Mouse (Mus musculus): ENCODE results near the gene Vmn1r112.
"Not testable (repeated sequence)": the region's sequence is repeated elsewhere in the genome, so short reads cannot be mapped to it uniquely, and the experiment has no call there.

Gene Vmn1r112

DNA sequence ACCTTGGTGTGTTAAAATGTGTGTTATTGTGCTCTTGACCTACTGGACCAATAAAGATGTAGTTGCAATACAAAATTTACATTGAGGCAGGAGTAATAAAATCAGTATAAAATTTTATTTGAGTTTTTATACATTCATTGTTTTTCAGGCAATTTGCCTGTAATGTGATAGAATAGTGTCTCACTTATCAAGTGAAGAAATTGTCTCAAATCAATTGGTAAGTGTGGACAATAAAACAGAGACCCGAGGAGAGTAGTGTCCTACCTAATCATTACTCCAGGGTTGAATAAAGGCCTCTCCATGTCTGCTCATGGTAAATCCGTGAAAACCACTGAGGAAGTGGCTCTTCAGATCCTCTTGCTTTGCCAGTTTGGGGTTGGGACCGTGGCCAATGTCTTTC lies at the start of gene Vmn1r112:
Gene Vmn1r112, plus strand, starts transcription at position 301 of the 400 bp plus-strand sequence.
- not testable (repeated sequence) for DNase-seq (ENCODE audit: low read depth)

DNA sequence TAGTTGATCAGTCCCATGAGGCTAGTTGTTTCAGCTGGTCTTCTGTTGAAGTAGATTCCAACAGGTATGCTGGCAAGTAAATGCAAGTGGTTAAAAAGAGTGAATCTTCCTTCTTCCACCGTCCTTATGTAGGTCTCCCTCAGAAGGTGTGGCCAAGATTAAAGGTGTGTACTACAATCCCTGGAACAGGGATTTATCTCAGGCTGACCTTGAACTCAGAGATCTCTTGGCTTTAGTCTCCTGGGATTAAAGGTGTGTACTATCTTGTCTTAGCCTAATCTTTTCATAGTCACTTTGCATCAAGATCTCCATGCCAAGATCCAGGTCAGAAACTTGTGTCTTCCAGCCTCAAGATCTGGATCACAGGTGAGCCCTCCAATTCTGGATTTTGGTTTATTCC lies 40.5 kb upstream of the Vmn1r112 start, which contains the start of gene Gm10668:
Gene Gm10668, minus strand, starts transcription at position 101 of the 400 bp plus-strand sequence.
- DNase-seq (ENCODE audit: low read depth) = not testable (repeated sequence)

DNA sequence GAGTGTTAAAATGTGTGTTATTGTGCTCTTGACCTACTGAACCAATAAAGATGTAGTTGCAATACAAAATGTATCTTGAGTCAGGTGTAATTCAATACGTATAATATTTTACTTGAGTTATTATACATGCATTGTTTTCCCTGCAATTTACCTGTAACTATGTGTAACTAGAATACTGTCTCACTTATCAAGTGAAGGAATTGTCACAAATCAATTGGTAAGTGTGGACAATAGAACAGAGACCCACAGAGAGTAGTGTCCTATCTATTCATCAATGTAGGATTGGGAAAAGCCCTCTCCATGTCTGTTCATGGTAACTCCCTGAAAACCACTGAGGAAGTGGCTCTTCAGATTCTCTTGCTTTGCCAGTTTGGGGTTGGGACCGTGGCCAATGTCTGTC lies 16.0 kb downstream of the Vmn1r112 start, which contains the start of gene Vmn1r113:
Gene Vmn1r113, plus strand, starts transcription at position 301 of the 400 bp plus-strand sequence.
- DNase-seq (ENCODE audit: low read depth) = not testable (repeated sequence)

GRCm38 (mm10) chr7:20812086-20812485 lies 41.1 kb downstream of the Vmn1r112 start, which contains the start of gene Vmn1r114:
Gene Vmn1r114 (minus strand): TSS chr7:20812186.
- not testable (repeated sequence) for DNase-seq (ENCODE audit: low read depth)
